Mouse (Mus musculus) neural tube, embryonic 15.5 days (tissue): ENCODE measurements around the gene Nat9. TPM values are rescaled to one million over a fixed set of nuclear protein-coding genes. Genes with fewer than 3 reads are reported as not detected.

Source experiments
- ATAC-seq: fragments of 200-750 bp; cut with Nextera tagmentation; 2 replicates; pipeline ENCODE4 v1.8.0; 2017; ENCODE audit warnings: mild to moderate bottlenecking, moderate TSS enrichment, moderate library complexity; ENCODE audit not compliant: low FRiP score
- H3K27ac ChIP-seq: fragments of 300-500 bp; sonication (generic); replicated peaks from 2 replicates; pipeline ENCODE4 v1.5.1; 2015; ENCODE audit warnings: mild to moderate bottlenecking, inconsistent platforms
- H3K27me3 ChIP-seq: fragments of 300-500 bp; sonication (generic); replicated peaks from 2 replicates; pipeline ENCODE4 v1.6.1; 2015; ENCODE audit warnings: inconsistent platforms
- H3K36me3 ChIP-seq: fragments of 300-500 bp; sonication (generic); 2 replicates; pipeline ENCODE4 v1.6.1; 2015; ENCODE audit warnings: inconsistent platforms
- H3K4me1 ChIP-seq: fragments of 300-500 bp; sonication (generic); 2 replicates; pipeline ENCODE4 v1.6.1; 2015; ENCODE audit warnings: inconsistent platforms
- H3K4me2 ChIP-seq: fragments of 300-500 bp; sonication (generic); 2 replicates; pipeline ENCODE4 v1.6.1; 2015; ENCODE audit warnings: inconsistent platforms, mild to moderate bottlenecking, moderate library complexity
- H3K4me3 ChIP-seq: fragments of 300-500 bp; sonication (generic); replicated peaks from 2 replicates; pipeline ENCODE4 v1.5.1; 2015; ENCODE audit warnings: mild to moderate bottlenecking, inconsistent platforms
- H3K9ac ChIP-seq: fragments of 300-500 bp; sonication (generic); replicated peaks from 2 replicates; pipeline ENCODE4 v1.6.1; 2015; ENCODE audit warnings: mild to moderate bottlenecking, inconsistent platforms
- H3K9me3 ChIP-seq: fragments of 300-500 bp; sonication (generic); replicated peaks from 2 replicates; pipeline ENCODE4 v1.6.1; 2016; ENCODE audit warnings: inconsistent platforms
- WGBS: fragments of 180-500 bp; shearing (Covaris S2); methylation state at CpG from one replicate; pipeline ENCODE4 v1.1.7; 2015; ENCODE audit warnings: mixed read lengths; 5-methylcytosine and 5-hydroxymethylcytosine counted together
- polyA plus RNA-seq: library from polyadenylated mRNA; unstranded; fragments of >200 nt; fragmentation: Nextera tagmentation; extraction: Ambion mirVana; gene quantifications from 2 replicates; pipeline ENCODE4 v1.2.1, GENCODE M21; 2015

The Nat9 gene
- polyA plus RNA-seq, 1 experiment from 2014 or later, result 22.0 TPM

DNA sequence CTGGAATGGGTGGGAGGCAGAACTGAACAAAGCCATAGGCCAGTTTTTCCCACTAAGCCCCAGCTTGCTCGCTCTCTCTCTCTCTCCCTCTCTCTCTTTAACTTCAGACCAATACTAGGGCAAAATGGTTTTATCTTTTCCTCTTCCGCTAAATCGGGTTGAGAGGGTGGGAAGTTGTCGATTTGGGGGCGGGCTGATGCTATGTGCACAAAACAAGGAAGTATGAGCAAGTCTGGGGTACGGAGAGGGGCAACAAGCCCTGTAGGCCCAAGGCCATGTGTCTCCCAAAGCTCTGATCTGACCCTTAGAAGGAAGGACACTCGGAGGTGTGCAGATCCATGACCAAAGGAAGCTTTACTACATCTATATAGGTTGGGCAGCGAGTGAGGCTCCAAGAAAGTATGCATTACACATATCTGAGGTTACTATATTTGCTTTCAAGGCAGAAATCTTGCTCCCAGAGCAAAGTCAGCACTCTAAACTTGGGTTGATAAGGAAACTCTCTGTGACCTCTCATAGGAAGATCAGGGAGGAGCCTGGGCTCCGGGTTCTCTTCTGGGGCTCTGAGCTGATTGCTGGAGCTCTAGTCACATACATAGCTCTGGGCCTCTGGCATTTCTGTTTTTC is 26.0 kb downstream of the Nat9 start:
- H3K27me3 ChIP-seq, result peaks cover 61% of the 10 kb centered on the region
- no peak overlapping the region for H3K4me3 ChIP-seq
- H3K4me1 ChIP-seq, result peaks cover 40% of the 10 kb centered on the region
- H3K9me3 ChIP-seq, result no peaks in the 10 kb centered on the region
- WGBS, result 69% methylated on average over 9 of the region's 9 CpGs
- no peak overlapping the region for H3K27ac ChIP-seq
- no peak overlapping the region for H3K4me2 ChIP-seq
- H3K9ac ChIP-seq, result no peak overlapping the region
- H3K36me3 ChIP-seq, result no peaks in the 10 kb centered on the region
- no peak for ATAC-seq

DNA sequence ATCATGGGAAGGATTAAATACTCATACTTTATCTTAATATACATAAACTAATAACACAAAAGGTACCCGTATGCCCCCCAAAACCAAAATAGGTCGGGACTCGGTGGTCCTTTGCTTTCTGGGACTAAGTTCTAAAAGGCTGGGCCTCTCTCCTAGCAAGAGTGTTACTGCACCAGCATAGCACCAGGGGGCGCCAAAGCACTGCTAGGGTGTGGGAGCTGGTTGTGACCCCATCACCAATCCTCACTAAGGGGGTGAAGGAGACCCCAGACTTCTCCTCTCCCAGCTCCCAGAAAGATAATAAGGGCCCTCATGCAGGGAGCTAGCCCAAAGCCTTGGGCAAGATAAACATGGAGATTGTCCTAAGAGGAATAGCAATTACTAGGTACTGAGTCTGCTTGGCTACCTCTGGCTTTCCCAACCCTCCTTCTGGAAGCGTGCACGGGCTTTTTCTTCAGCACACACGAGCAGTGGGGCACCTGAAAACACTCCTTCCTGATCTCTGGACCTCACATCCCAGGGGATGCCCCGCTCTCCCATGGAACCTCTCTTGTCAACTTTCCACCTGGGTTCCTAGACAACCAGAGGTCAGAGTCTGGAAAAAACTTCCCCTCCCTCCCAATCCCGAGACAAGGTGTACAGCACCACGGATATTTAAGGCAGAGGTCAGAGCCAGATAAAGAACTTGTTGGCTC is 26.6 kb downstream of the Nat9 start:
- H3K4me2 ChIP-seq, result no peak overlapping the region
- 41% methylated on average over 10 of the region's 10 CpGs for WGBS
- peaks cover 66% of the 10 kb centered on the region for H3K27me3 ChIP-seq
- H3K36me3 ChIP-seq, result no peaks in the 10 kb centered on the region
- H3K4me1 ChIP-seq, result peaks cover 38% of the 10 kb centered on the region
- H3K9me3 ChIP-seq, result no peaks in the 10 kb centered on the region
- no peak overlapping the region for H3K27ac ChIP-seq
- no peak overlapping the region for H3K4me3 ChIP-seq
- H3K9ac ChIP-seq, result no peak overlapping the region
- ATAC-seq, result no peak

DNA sequence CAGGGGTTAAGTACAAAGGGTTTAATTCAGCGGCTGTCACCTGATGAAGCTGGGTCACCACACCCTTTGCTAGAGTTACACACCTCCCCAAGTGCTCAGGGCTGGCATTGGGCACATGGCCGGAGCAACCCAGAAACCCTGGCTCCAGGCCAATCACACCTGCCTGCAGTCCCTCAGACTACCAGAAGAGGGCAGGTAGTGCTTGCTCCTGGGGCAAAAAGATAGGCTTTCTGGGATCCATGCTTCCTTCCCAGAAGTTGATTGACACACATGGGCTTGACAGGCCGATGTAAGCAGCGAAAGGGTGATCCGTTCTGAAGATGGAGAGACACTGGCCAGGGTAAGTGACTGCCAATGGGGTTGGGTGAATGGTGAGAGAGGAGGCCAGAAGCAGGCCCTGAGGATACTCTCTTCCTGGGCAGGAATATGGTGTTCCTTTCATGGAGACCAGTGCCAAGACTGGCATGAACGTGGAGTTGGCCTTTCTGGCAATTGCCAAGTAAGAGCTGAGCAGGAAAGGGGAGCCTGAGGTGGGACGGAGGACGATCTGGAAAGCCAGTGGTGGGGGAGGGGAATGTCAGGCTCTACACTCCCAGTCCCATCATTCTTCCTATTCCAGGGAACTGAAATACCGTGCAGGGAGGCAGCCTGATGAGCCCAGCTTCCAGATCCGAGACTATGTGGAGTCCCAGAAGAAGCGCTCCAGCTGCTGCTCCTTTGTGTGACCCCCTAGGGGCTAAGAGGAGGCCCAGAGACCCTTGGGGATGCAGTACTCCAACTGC is 27.5 kb downstream of the Nat9 start:
- H3K9me3 ChIP-seq, result no peaks in the 10 kb centered on the region
- H3K4me2 ChIP-seq, result no peak overlapping the region
- H3K9ac ChIP-seq, result no peak overlapping the region
- 54% methylated on average over 11 of the region's 11 CpGs for WGBS
- no peak overlapping the region for H3K27ac ChIP-seq
- peaks cover 34% of the 10 kb centered on the region for H3K4me1 ChIP-seq
- no peak for ATAC-seq
- H3K36me3 ChIP-seq, result no peaks in the 10 kb centered on the region
- H3K27me3 ChIP-seq, result peaks cover 64% of the 10 kb centered on the region
- H3K4me3 ChIP-seq, result no peak overlapping the region

DNA sequence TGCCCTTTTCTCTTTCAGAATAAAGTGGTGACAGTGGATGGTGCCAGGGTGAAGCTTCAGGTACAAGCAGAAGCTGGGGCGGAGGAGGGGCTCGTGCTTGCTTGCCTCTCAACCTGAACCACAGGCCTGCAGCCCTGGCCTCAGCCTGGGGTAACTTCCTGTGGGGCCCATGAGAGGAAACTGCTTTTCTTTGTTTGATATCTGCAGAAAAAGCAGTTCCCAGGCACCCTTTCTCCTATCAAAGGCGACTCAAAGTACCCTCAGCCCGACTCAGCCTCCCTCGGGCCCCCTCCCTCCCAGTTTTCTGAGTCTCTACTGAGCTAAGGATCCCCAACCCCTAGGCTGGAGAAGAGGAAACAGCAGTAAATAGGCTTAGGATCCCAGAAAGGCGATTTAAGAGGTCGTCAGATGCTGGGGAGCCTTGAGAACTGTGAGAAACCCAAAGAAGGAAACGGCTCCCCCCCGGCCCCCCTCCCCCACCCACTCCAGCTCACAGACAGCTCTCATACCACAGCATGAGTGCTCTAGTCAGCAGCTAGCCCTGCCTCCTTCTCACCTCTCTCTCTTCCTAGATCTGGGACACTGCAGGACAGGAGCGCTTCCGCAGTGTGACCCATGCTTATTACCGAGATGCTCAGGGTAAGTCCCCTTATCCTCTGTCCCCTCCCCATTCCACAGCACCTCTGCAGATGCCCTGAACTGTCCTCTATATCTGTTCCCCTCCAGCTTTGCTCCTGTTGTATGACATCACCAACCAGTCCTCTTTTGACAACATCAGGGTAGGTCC is 29.5 kb downstream of the Nat9 start:
- WGBS, result 34% methylated on average over 12 of the region's 12 CpGs
- H3K9me3 ChIP-seq, result no peaks in the 10 kb centered on the region
- no peak overlapping the region for H3K27ac ChIP-seq
- no peak overlapping the region for H3K4me2 ChIP-seq
- ATAC-seq, result no peak
- no peaks in the 10 kb centered on the region for H3K36me3 ChIP-seq
- H3K4me1 ChIP-seq, result peaks cover 22% of the 10 kb centered on the region
- H3K27me3 ChIP-seq, result peaks cover 63% of the 10 kb centered on the region
- no peak overlapping the region for H3K4me3 ChIP-seq
- no peak overlapping the region for H3K9ac ChIP-seq

DNA sequence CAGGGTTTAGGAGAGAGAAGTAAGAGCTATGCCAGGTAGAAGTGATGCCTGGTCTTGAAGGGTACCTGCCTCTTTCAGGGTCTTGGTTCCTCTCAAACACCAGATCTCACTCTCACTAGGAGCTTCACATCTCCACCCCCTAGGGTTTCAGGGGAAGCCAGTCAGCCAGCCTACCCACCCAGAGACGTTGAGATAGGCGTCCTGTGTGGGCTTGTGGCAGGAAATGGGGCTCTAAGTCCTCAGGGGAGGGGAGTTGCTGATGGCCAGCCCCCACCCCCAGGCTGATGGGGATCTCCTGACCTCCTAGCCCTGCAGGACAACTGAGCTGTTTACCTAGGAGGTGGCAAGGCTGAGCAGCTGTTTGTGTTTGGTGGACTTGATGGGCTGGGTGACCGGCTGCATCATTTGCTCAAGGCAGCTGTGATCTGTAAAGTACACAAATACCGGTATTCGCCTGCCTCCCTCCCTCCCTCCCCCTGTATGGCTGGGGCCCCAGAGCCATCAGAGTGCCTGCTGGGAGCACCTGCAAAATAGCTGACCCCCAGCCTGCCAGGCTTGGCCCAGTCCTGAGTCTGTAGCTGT is 32.5 kb downstream of the Nat9 start:
- no peak overlapping the region for H3K4me3 ChIP-seq
- 11% methylated on average over 5 of the region's 5 CpGs for WGBS
- no peaks in the 10 kb centered on the region for H3K9me3 ChIP-seq
- no peak overlapping the region for H3K4me2 ChIP-seq
- H3K9ac ChIP-seq, result no peak overlapping the region
- no peak overlapping the region for H3K27ac ChIP-seq
- peaks cover 25% of the 10 kb centered on the region for H3K4me1 ChIP-seq
- no peak for ATAC-seq
- peaks cover 47% of the 10 kb centered on the region for H3K27me3 ChIP-seq
- H3K36me3 ChIP-seq, result no peaks in the 10 kb centered on the region

DNA sequence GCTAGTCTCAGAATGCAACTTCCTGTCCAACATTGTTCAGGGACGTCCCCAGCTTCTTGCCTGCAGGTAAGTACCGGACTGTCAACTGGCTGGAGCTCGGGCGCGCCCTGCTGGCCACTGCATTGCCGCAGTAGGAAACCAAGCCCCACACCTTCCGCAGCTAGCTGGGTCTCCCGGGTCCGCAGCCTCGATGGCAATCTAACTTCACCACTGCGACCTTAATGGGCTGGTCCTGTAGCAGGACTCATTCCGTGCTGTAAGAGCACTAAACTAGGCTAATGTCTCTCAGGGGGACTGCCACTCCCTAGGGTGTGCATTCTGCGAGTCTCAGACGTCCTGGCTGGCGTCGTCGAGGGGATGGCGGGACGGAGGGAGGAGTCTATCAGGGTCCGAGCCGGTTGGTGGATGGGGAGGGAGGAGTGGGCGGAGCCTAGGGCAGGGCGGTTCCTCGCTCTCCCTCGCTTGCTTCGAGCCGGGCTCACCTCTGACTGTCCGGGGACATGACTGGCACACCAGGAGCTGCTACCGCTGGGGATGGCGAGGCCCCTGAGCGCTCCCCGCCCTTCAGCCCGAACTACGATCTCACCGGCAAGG is 33.9 kb downstream of the Nat9 start:
- peak overlapping the region; percentile 29 for H3K4me3 ChIP-seq
- no peak overlapping the region for H3K9ac ChIP-seq
- H3K4me2 ChIP-seq, result peak overlapping the region; percentile 52
- H3K9me3 ChIP-seq, result no peaks in the 10 kb centered on the region
- under 1% methylated on average over 31 of the region's 35 CpGs for WGBS
- H3K27ac ChIP-seq, result no peak overlapping the region
- peaks cover 25% of the 10 kb centered on the region for H3K4me1 ChIP-seq
- H3K27me3 ChIP-seq, result peaks cover 47% of the 10 kb centered on the region
- no peaks in the 10 kb centered on the region for H3K36me3 ChIP-seq
- peak; percentile 52; the same call in 1 of the 2 replicates for ATAC-seq

DNA sequence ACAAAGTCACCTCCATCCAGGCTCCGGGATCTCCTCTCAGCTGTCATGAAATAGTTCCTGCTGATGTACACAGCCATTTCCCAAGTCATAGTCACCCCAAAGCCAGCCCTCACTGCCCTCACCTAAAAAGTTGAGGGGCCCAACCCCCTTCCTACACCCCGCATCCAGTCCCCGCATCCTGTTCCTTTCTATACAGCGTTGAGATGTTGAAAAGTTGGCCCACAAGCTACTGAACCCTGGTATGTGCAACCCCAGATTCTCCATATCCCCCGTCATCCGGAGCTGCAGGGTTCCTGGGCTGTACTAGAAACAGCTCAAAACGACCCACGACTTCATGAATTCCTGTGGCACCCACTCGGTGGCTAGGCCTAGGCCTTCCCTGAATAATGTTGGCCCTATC is 34.6 kb downstream of the Nat9 start:
- 80% methylated on average over 9 of the region's 9 CpGs for WGBS
- Histone ChIP-seq H3K9ac (no peak overlapping the region), H3K4me1 (peaks cover 24% of the 10 kb centered on the region), H3K9me3 (no peaks in the 10 kb centered on the region), H3K4me3 (no peak overlapping the region), H3K4me2 (no peak overlapping the region), H3K27me3 (peaks cover 47% of the 10 kb centered on the region), H3K27ac (no peak overlapping the region), H3K36me3 (no peaks in the 10 kb centered on the region)
- no peak for ATAC-seq

DNA sequence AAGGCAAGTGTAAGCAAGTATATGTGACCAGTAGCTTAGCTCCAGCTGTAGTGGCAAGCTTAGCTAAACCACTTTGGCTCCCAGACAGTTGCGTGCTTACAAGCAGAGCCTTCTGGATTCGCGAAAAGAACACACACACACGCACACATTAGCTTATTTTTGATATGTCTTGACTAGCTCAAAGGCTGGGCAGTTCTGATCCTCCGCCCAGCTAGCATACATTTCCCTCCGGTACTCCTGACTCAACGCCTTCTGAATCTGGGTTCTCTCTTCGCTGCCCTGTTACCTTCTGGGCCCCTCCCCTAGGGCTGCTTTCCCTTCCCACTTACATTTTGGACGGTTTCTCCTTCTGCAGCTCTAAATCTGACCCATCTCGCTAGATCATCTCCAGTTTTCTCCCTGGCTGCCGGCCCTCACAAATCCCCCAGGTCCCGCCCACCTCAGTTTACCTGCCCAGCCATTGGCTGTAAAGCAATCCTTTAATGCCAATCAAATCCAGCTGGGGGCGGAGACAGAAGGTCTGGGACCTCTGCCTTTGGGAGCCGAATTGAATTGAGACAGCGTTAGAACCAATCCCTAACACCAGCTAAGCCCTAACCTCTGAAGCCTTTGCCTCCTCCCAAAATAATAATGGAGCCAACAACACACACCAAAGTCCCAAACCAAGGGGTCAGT is 35.8 kb downstream of the Nat9 start:
- Histone ChIP-seq H3K9me3 (no peaks in the 10 kb centered on the region), H3K27ac (0 out of 2 replicates have a peak overlapping the region, but pooled peaks have one; percentile 11), H3K4me3 (peak overlapping the region; percentile 39), H3K4me2 (peak overlapping the region; percentile 57), H3K27me3 (peaks cover 39% of the 10 kb centered on the region), H3K4me1 (peaks cover 21% of the 10 kb centered on the region), H3K9ac (peak overlapping the region; percentile 41), H3K36me3 (no peaks in the 10 kb centered on the region)
- 9% methylated on average over 15 of the region's 15 CpGs for whole genome bisulfite sequencing
- peak; percentile 84 for ATAC-seq

DNA sequence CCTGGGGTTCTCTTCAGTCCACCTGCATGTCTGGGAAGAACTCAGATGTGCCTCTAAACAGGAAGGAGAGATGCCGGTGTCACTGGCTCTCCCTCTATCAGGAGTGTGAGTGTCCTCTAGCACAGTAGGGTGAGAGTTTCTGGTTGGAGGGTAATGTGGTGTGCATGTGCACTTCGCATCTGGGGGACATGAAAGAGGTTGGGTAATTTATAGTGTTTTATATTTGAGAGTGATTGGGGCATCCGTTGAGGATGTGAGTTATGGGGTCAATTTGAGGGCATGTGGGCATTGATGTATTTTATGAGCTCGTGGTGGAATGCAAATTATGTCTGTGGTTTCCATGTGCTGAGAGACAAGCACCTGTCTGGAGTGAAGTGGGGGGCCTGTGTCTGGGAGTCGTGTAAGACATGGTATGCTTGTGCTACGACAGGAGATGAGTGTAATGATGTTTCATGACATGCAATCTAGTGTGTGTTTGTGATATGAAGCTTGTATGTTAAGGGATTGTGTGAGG is 36.9 kb downstream of the Nat9 start:
- Histone ChIP-seq H3K4me1 (peaks cover 21% of the 10 kb centered on the region), H3K9ac (no peak overlapping the region), H3K9me3 (no peaks in the 10 kb centered on the region), H3K36me3 (no peaks in the 10 kb centered on the region), H3K4me3 (no peak overlapping the region), H3K4me2 (no peak overlapping the region), H3K27ac (no peak overlapping the region), H3K27me3 (peaks cover 29% of the 10 kb centered on the region)
- WGBS, result 51% methylated on average over 6 of the region's 6 CpGs
- ATAC-seq, result no peak

DNA sequence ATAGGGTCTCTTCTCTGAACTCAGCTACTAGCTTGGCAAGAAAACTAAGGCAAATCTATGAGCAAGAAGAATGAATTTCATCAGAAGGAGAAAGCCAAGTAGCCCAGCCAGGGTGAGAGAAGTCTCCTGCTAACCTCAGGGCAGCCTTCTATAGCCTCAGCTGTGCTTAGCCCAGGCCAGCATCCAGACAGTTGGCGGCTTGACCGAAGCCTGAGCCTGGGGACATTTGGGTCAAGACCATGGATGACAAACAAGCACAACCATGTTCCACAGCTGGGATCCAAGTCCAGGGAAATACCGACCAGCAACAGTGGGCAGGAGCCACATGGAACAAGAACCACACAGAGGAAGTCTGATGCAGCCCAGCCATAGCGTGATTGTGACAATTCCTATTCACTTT is 39.8 kb downstream of the Nat9 start:
- Histone ChIP-seq H3K27me3 (peaks cover 2% of the 10 kb centered on the region; the same call in 1 of the 2 replicates), H3K36me3 (no peaks in the 10 kb centered on the region), H3K4me1 (peaks cover 13% of the 10 kb centered on the region), H3K9me3 (no peaks in the 10 kb centered on the region), H3K4me2 (no peak overlapping the region), H3K9ac (no peak overlapping the region), H3K4me3 (no peak overlapping the region), H3K27ac (no peak overlapping the region)
- no peak for ATAC-seq
- 85% methylated on average over 4 of the region's 4 CpGs for WGBS
